Mouse (Mus musculus) intestine, embryonic 15.5 days (tissue): ENCODE measurements around the gene Mfsd4a. TPM values are rescaled to one million over a fixed set of nuclear protein-coding genes. Genes with fewer than 3 reads are reported as not detected.

ENCODE experiments used
- ATAC-seq: fragments of 200-750 bp; cut with Nextera tagmentation; 2 replicates; pipeline ENCODE4 v1.8.0; 2017; ENCODE audit warnings: moderate TSS enrichment, moderate library complexity
- H3K27ac ChIP-seq: fragments of 300-500 bp; sonication (generic); 2 replicates; pipeline ENCODE4 v1.5.1; 2015; ENCODE audit warnings: mild to moderate bottlenecking, inconsistent platforms
- H3K27me3 ChIP-seq: fragments of 300-500 bp; sonication (generic); replicated peaks from 2 replicates; pipeline ENCODE4 v1.6.1; 2015; ENCODE audit warnings: inconsistent platforms
- H3K36me3 ChIP-seq: fragments of 300-500 bp; sonication (generic); 2 replicates; pipeline ENCODE4 v1.6.1; 2015; ENCODE audit warnings: inconsistent platforms
- H3K4me1 ChIP-seq: fragments of 300-500 bp; sonication (generic); replicated peaks from 2 replicates; pipeline ENCODE4 v1.6.1; 2015; ENCODE audit warnings: inconsistent platforms
- H3K4me2 ChIP-seq: fragments of 300-500 bp; sonication (generic); replicated peaks from 2 replicates; pipeline ENCODE4 v1.6.1; 2015; ENCODE audit warnings: mild to moderate bottlenecking, inconsistent platforms
- H3K4me3 ChIP-seq: fragments of 300-500 bp; sonication (generic); replicated peaks from 2 replicates; pipeline ENCODE4 v1.5.1; 2015; ENCODE audit warnings: inconsistent platforms
- H3K9ac ChIP-seq: fragments of 300-500 bp; sonication (generic); 2 replicates; pipeline ENCODE4 v1.6.1; 2015; ENCODE audit warnings: inconsistent platforms
- H3K9me3 ChIP-seq: fragments of 300-500 bp; sonication (generic); 2 replicates; pipeline ENCODE4 v1.6.1; 2016; ENCODE audit warnings: inconsistent platforms
- WGBS: fragments of 180-500 bp; shearing (Covaris S2); methylation state at CpG from one replicate; pipeline ENCODE4 v1.1.7; 2015; 5-methylcytosine and 5-hydroxymethylcytosine counted together
- polyA plus RNA-seq: library from polyadenylated mRNA; unstranded; fragments of >200 nt; fragmentation: Nextera tagmentation; extraction: Ambion mirVana; gene quantifications from 2 replicates; pipeline ENCODE4 v1.2.1, GENCODE M21; 2015

The Mfsd4a gene
- polyA plus RNA-seq, 1 experiment from 2014 or later, result 8.7 TPM

- Histone ChIP-seq H3K27ac (no peak overlapping the region), H3K4me3 (no peak overlapping the region), H3K36me3 (no peaks in the 10 kb centered on the region), H3K4me1 (peaks cover 5% of the 10 kb centered on the region; the same call in 1 of the 2 replicates), H3K4me2 (no peak overlapping the region), H3K9me3 (no peaks in the 10 kb centered on the region), H3K27me3 (no peaks in the 10 kb centered on the region), H3K9ac (no peak overlapping the region)
- 95% methylated on average over 4 of the region's 4 CpGs for WGBS
- no peak for ATAC-seq
These were observed 25.4 kb upstream of the Mfsd4a start for GRCm38 (mm10) chr1:132093269-132093668.

GRCm38 (mm10) chr1:132090266-132090665, 22.4 kb upstream of the Mfsd4a start:
- no peak for ATAC-seq
- peaks cover under 1% of the 10 kb centered on the region; the same call in 1 of the 2 replicates for H3K4me1 ChIP-seq
- no peaks in the 10 kb centered on the region for H3K9me3 ChIP-seq
- no peak overlapping the region for H3K4me3 ChIP-seq
- 77% methylated on average over 4 of the region's 4 CpGs for WGBS
- no peaks in the 10 kb centered on the region for H3K27me3 ChIP-seq
- no peak overlapping the region for H3K9ac ChIP-seq
- H3K36me3 ChIP-seq, result no peaks in the 10 kb centered on the region
- H3K4me2 ChIP-seq, result no peak overlapping the region
- no peak overlapping the region for H3K27ac ChIP-seq

GRCm38 (mm10) chr1:132089767-132090166, 21.9 kb upstream of the Mfsd4a start:
- H3K27me3 ChIP-seq, result no peaks in the 10 kb centered on the region
- 72% methylated on average over 6 of the region's 6 CpGs for WGBS

GRCm38 (mm10) chr1:132088181-132088671, 20.4 kb upstream of the Mfsd4a start:
- no peak overlapping the region for H3K27ac ChIP-seq
- no peaks in the 10 kb centered on the region for H3K36me3 ChIP-seq
- H3K9ac ChIP-seq, result no peak overlapping the region
- H3K4me2 ChIP-seq, result no peak overlapping the region
- H3K27me3 ChIP-seq, result no peaks in the 10 kb centered on the region
- H3K9me3 ChIP-seq, result no peaks in the 10 kb centered on the region
- H3K4me1 ChIP-seq, result 0 out of 2 replicates have a peak, but pooled peaks cover 3% of the 10 kb centered on the region
- ATAC-seq, result no peak
- no peak overlapping the region for H3K4me3 ChIP-seq
- whole genome bisulfite sequencing, result 80% methylated on average over 5 of the region's 5 CpGs

More at GRCm38 (mm10) chr1:132089767-132090166, 21.9 kb upstream of the Mfsd4a start:
- no peaks in the 10 kb centered on the region for H3K9me3 ChIP-seq
- 0 out of 2 replicates have a peak, but pooled peaks cover 3% of the 10 kb centered on the region for H3K4me1 ChIP-seq
- no peaks in the 10 kb centered on the region for H3K36me3 ChIP-seq
- H3K4me2 ChIP-seq, result no peak overlapping the region
- no peak overlapping the region for H3K9ac ChIP-seq
- no peak overlapping the region for H3K4me3 ChIP-seq
- no peak for ATAC-seq
- H3K27ac ChIP-seq, result no peak overlapping the region

GRCm38 (mm10) chr1:132085181-132086049, 17.6 kb upstream of the Mfsd4a start:
- no peaks in the 10 kb centered on the region for H3K27me3 ChIP-seq
- no peak overlapping the region for H3K4me3 ChIP-seq
- 51% methylated on average over 7 of the region's 7 CpGs for WGBS
- no peaks in the 10 kb centered on the region for H3K36me3 ChIP-seq
- H3K4me2 ChIP-seq, result no peak overlapping the region
- H3K27ac ChIP-seq, result peak overlapping the region; percentile 44; the same call in 1 of the 2 replicates
- H3K9ac ChIP-seq, result no peak overlapping the region
- ATAC-seq, result peak; percentile 83
- 0 out of 2 replicates have a peak, but pooled peaks cover 3% of the 10 kb centered on the region for H3K4me1 ChIP-seq
- no peaks in the 10 kb centered on the region for H3K9me3 ChIP-seq

GRCm38 (mm10) chr1:132078413-132078812, 10.6 kb upstream of the Mfsd4a start:
- no peak overlapping the region for H3K27ac ChIP-seq
- 85% methylated on average over 2 of the region's 2 CpGs for WGBS
- no peak overlapping the region for H3K4me2 ChIP-seq
- H3K9ac ChIP-seq, result no peak overlapping the region
- no peaks in the 10 kb centered on the region for H3K9me3 ChIP-seq
- no peaks in the 10 kb centered on the region for H3K27me3 ChIP-seq
- no peak overlapping the region for H3K4me3 ChIP-seq
- H3K36me3 ChIP-seq, result no peaks in the 10 kb centered on the region
- no peak for ATAC-seq
- no peaks in the 10 kb centered on the region for H3K4me1 ChIP-seq

- Histone ChIP-seq H3K4me2 (no peak overlapping the region), H3K9ac (no peak overlapping the region), H3K4me1 (no peaks in the 10 kb centered on the region), H3K4me3 (no peak overlapping the region), H3K9me3 (no peaks in the 10 kb centered on the region), H3K36me3 (no peaks in the 10 kb centered on the region), H3K27ac (no peak overlapping the region), H3K27me3 (no peaks in the 10 kb centered on the region)
- ATAC-seq, result peak; percentile 39; the same call in 1 of the 2 replicates
- 84% methylated on average over 10 of the region's 10 CpGs for WGBS
These were observed 7.7 kb upstream of the Mfsd4a start for GRCm38 (mm10) chr1:132075576-132075975.

GRCm38 (mm10) chr1:132070659-132071058, 2.8 kb upstream of the Mfsd4a start:
- Histone ChIP-seq H3K36me3 (no peaks in the 10 kb centered on the region), H3K27ac (no peak overlapping the region), H3K9me3 (no peaks in the 10 kb centered on the region), H3K4me2 (no peak overlapping the region), H3K9ac (no peak overlapping the region), H3K27me3 (peaks cover 31% of the 10 kb centered on the region), H3K4me1 (peaks cover 8% of the 10 kb centered on the region), H3K4me3 (no peak overlapping the region)
- WGBS, result 74% methylated on average over 3 of the region's 3 CpGs
- ATAC-seq, result no peak

GRCm38 (mm10) chr1:132069436-132069835, 1.6 kb upstream of the Mfsd4a start:
- ATAC-seq, result no peak
- H3K27ac ChIP-seq, result no peak overlapping the region
- no peak overlapping the region for H3K4me2 ChIP-seq
- H3K27me3 ChIP-seq, result peaks cover 31% of the 10 kb centered on the region
- no peak overlapping the region for H3K4me3 ChIP-seq
- H3K4me1 ChIP-seq, result peaks cover 8% of the 10 kb centered on the region
- H3K9me3 ChIP-seq, result no peaks in the 10 kb centered on the region
- 87% methylated on average over 8 of the region's 8 CpGs for WGBS
- no peaks in the 10 kb centered on the region for H3K36me3 ChIP-seq
- H3K9ac ChIP-seq, result no peak overlapping the region

GRCm38 (mm10) chr1:132065475-132066172, 2.2 kb downstream of the Mfsd4a start:
- WGBS, result 83% methylated on average over 8 of the region's 8 CpGs
- ATAC-seq, result no peak
- Histone ChIP-seq H3K9ac (no peak overlapping the region), H3K36me3 (no peaks in the 10 kb centered on the region), H3K27me3 (peaks cover 31% of the 10 kb centered on the region), H3K27ac (no peak overlapping the region), H3K4me2 (no peak overlapping the region), H3K4me3 (no peak overlapping the region), H3K4me1 (peaks cover 11% of the 10 kb centered on the region), H3K9me3 (no peaks in the 10 kb centered on the region)

- Histone ChIP-seq H3K9ac (no peak overlapping the region), H3K4me3 (no peak overlapping the region), H3K4me1 (peaks cover 11% of the 10 kb centered on the region), H3K4me2 (no peak overlapping the region), H3K27ac (no peak overlapping the region), H3K36me3 (no peaks in the 10 kb centered on the region), H3K27me3 (peaks cover 31% of the 10 kb centered on the region), H3K9me3 (no peaks in the 10 kb centered on the region)
- 74% methylated on average over 1 of the region's 1 CpGs for WGBS
- no peak for ATAC-seq
These were observed 2.9 kb downstream of the Mfsd4a start for GRCm38 (mm10) chr1:132065001-132065400.

- Histone ChIP-seq H3K36me3 (no peaks in the 10 kb centered on the region), H3K4me1 (peaks cover 19% of the 10 kb centered on the region)
- 78% methylated on average over 4 of the region's 4 CpGs for WGBS
These were observed 4.8 kb downstream of the Mfsd4a start for GRCm38 (mm10) chr1:132063096-132063495.

More at GRCm38 (mm10) chr1:132063096-132063495, 4.8 kb downstream of the Mfsd4a start:
- ATAC-seq, result no peak
- Histone ChIP-seq H3K9ac (no peak overlapping the region), H3K27me3 (peaks cover 16% of the 10 kb centered on the region), H3K9me3 (no peaks in the 10 kb centered on the region), H3K4me3 (no peak overlapping the region), H3K27ac (no peak overlapping the region), H3K4me2 (no peak overlapping the region)
